Comparison of ENCODE assay signal across 8 mouse cellular contexts in the genomic region with DNA sequence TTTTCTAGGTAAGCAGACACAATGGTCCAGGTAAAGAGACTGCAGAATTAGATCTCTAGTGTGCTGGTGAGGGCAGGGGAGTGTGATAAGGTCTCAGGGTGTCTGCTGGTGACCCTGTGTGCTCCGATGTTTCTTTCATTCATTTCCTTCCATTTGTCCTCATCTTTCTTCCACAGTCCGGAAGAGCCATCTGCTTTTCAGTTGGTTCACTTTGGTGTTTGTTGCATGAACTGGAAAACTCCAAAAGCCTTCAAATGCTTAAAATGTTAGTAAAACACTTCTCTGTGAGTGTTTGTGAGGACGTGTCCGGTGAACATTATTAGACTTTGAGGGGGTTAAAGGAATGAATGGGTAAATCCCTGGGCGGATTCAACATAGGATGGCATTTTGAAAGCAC. TPM values are rescaled to one million over a fixed set of nuclear protein-coding genes. Genes with fewer than 3 reads are reported as not detected.
DNase-seq lines count a peak whose midpoint lies in the region; ATAC-seq and TF ChIP-seq lines count a peak whose summit lies in the region.

No protein-coding gene starts in this region.

- H3K9ac ChIP-seq in hindbrain, embryonic 12.5 days: peak overlapping the region; percentile 50
- H3K9ac ChIP-seq in midbrain, embryonic 15.5 days: peak overlapping the region; percentile 49

- H3K27me3 ChIP-seq in kidney, adult 2 months (replicated peaks; ENCODE audit: control insufficient read depth, insufficient read depth, low read length): no peaks in the 10 kb centered on the region
- H3K27me3 ChIP-seq in hindbrain, embryonic 12.5 days: no peaks in the 10 kb centered on the region
- H3K27me3 ChIP-seq in midbrain, embryonic 15.5 days (replicated peaks): no peaks in the 10 kb centered on the region

- no peaks in the 10 kb centered on the region for H3K36me3 ChIP-seq in kidney, adult 2 months (ENCODE audit: control insufficient read depth, insufficient read depth, low read length)
- H3K36me3 ChIP-seq in hindbrain, embryonic 12.5 days: no peaks in the 10 kb centered on the region
- no peaks in the 10 kb centered on the region for H3K36me3 ChIP-seq in midbrain, embryonic 15.5 days (replicated peaks)

- no peak for TF ChIP-seq POLR2A in kidney, adult 2 months (IDR thresholded peaks at IDR 0.05; ENCODE audit: low read depth, low read length)
- TF ChIP-seq POLR2A in bone marrow macrophage, adult 2 months (IDR thresholded peaks at IDR 0.05; ENCODE audit: borderline replicate concordance, low read depth, low read length): no peak

- no peak overlapping the region for H3K27ac ChIP-seq in kidney, adult 2 months (ENCODE audit: insufficient read depth, low read depth, low read length)
- no peak overlapping the region for H3K27ac ChIP-seq in bone marrow macrophage, adult 2 months (ENCODE audit: insufficient read depth, low read depth, low read length)
- peak overlapping the region; percentile 40; the same call in 1 of the 2 replicates for H3K27ac ChIP-seq in hindbrain, embryonic 12.5 days
- peak overlapping the region; percentile 95 for H3K27ac ChIP-seq in midbrain, embryonic 15.5 days

- peak overlapping the region; percentile 48 for H3K4me2 ChIP-seq in hindbrain, embryonic 12.5 days (replicated peaks)
- peak overlapping the region; percentile 35 for H3K4me2 ChIP-seq in midbrain, embryonic 15.5 days

- no peak for ATAC-seq in hindbrain, embryonic 12.5 days (ENCODE audit: low FRiP score)
- ATAC-seq in midbrain, embryonic 15.5 days (replicated peaks): no peak
- no peak for ATAC-seq in megakaryocyte progenitor cell, adult 5-6 weeks (replicated peaks; ENCODE audit: poor library complexity)

- H3K9me3 ChIP-seq in hindbrain, embryonic 12.5 days (replicated peaks): no peaks in the 10 kb centered on the region
- no peaks in the 10 kb centered on the region for H3K9me3 ChIP-seq in midbrain, embryonic 15.5 days

- H3K4me3 ChIP-seq in kidney, adult 2 months (ENCODE audit: insufficient read depth, low read depth, low read length): peak overlapping the region; percentile 76; the same call in 1 of the 2 replicates
- H3K4me3 ChIP-seq in bone marrow macrophage, adult 2 months (ENCODE audit: insufficient read depth, low read length): peak overlapping the region; percentile 66
- H3K4me3 ChIP-seq in hindbrain, embryonic 12.5 days: peak overlapping the region; percentile 57
- peak overlapping the region; percentile 66 for H3K4me3 ChIP-seq in midbrain, embryonic 15.5 days

- DNase-seq in kidney, adult 2 months: no peak
- no peak for DNase-seq in kidney, adult 9 months
- DNase-seq in cerebellum, adult 9-10 months: no peak
- no peak for DNase-seq in right cerebral cortex, postnatal 14 days

- TF ChIP-seq CTCF in kidney, adult 2 months (conservative IDR thresholded peaks at IDR 0.05; ENCODE audit: insufficient read depth, insufficient read length, low read depth, low read length): no peak
- no peak for TF ChIP-seq CTCF in bone marrow macrophage, adult 2 months (IDR thresholded peaks at IDR 0.05; ENCODE audit: low read depth, low read length)

- peaks cover 4% of the 10 kb centered on the region; the same call in 1 of the 2 replicates for H3K4me1 ChIP-seq in kidney, adult 2 months (ENCODE audit: control insufficient read depth, insufficient read depth, low read length)
- H3K4me1 ChIP-seq in bone marrow macrophage, adult 2 months (ENCODE audit: control insufficient read depth, insufficient read depth, low read length): peaks cover 3% of the 10 kb centered on the region
- H3K4me1 ChIP-seq in hindbrain, embryonic 12.5 days: 0 out of 2 replicates have a peak, but pooled peaks cover 3% of the 10 kb centered on the region
- H3K4me1 ChIP-seq in midbrain, embryonic 15.5 days: peaks cover 10% of the 10 kb centered on the region

- WGBS in kidney, adult 2 months: 45% methylated on average over 5 of the region's 5 CpGs
- 43% methylated on average over 5 of the region's 5 CpGs for WGBS in hindbrain, embryonic 12.5 days
- 40% methylated on average over 5 of the region's 5 CpGs for WGBS in midbrain, embryonic 15.5 days

RNA-seq across cellular contexts. Expression of gene Klrb1c, which starts 27.9 kb away (rescaled TPM):
- polyA plus RNA-seq in kidney, adult 2 months (2012; rRNA removed): 0.15 and 0.31 TPM in 2 replicates
- not detected in 2 replicates for polyA plus RNA-seq in bone marrow macrophage, adult 2 months (2012; ENCODE audit: insufficient read depth, insufficient read length, missing spikeins)
- not detected in 2 replicates for polyA plus RNA-seq in hindbrain, embryonic 12.5 days (2016; fragmentation: Nextera tagmentation; extraction: Ambion mirVana)
- polyA plus RNA-seq in midbrain, embryonic 15.5 days (2015; fragmentation: Nextera tagmentation; extraction: Ambion mirVana): 0.12 and 0.13 TPM in 2 replicates
- 0.07 and 0.96 TPM in 2 replicates for total RNA-seq in megakaryocyte progenitor cell, adult 5-6 weeks (2015)
- total RNA-seq in megakaryocyte progenitor cell, adult 5-6 weeks (2017): 0.37 and 0.51 TPM in 2 replicates

RNA-seq across cellular contexts. Expression of gene Klrb1, which starts 38.3 kb away (rescaled TPM):
- polyA plus RNA-seq in kidney, adult 2 months (2012; rRNA removed): not detected in 2 replicates
- polyA plus RNA-seq in bone marrow macrophage, adult 2 months (2012; ENCODE audit: insufficient read depth, insufficient read length, missing spikeins): not detected in 2 replicates
- not detected in 2 replicates for polyA plus RNA-seq in hindbrain, embryonic 12.5 days (2016; fragmentation: Nextera tagmentation; extraction: Ambion mirVana)
- 0.82 and 0.94 TPM in 2 replicates for polyA plus RNA-seq in midbrain, embryonic 15.5 days (2015; fragmentation: Nextera tagmentation; extraction: Ambion mirVana)
- total RNA-seq in megakaryocyte progenitor cell, adult 5-6 weeks (2015): not detected in 2 replicates
- not detected in 2 replicates for total RNA-seq in megakaryocyte progenitor cell, adult 5-6 weeks (2017)

Comparison
In these comparisons a context has a peak if more than half of its experiments do, and no peak if none do; other contexts are left out.
1. H3K27ac ChIP-seq: peak in hindbrain, embryonic 12.5 days (single experiment) and midbrain, embryonic 15.5 days (single experiment); none in kidney, adult 2 months (single experiment) and bone marrow macrophage, adult 2 months (single experiment).
2. Peak in every context shown above with its lines, with median percentiles within 50 percentile points of each other: H3K4me3 ChIP-seq.